Mouse (Mus musculus) neural tube, embryonic 13.5 days (tissue): Measurements from ENCODE around the gene Zfp697. TPM values are rescaled to one million over a fixed set of nuclear protein-coding genes. Genes with fewer than 3 reads are reported as not detected.
"Not testable (repeated sequence)": the region's sequence is repeated elsewhere in the genome, so short reads cannot be mapped to it uniquely, and the experiment has no call there.

Experiments
- ATAC-seq: fragments of 200-750 bp; cut with Nextera tagmentation; 2 replicates; pipeline ENCODE4 v1.8.0; 2017; ENCODE audit warnings: low read depth, mild to moderate bottlenecking, moderate TSS enrichment, moderate library complexity
- H3K27ac ChIP-seq: fragments of 300-500 bp; sonication (generic); replicated peaks from 2 replicates; pipeline ENCODE4 v1.5.1; 2015; ENCODE audit warnings: moderate library complexity, mild to moderate bottlenecking, inconsistent platforms
- H3K27me3 ChIP-seq: fragments of 300-500 bp; sonication (generic); 2 replicates; pipeline ENCODE4 v1.6.1; 2015; ENCODE audit warnings: mild to moderate bottlenecking, inconsistent platforms
- H3K36me3 ChIP-seq: fragments of 300-500 bp; sonication (generic); 2 replicates; pipeline ENCODE4 v1.6.1; 2015; ENCODE audit warnings: mild to moderate bottlenecking, inconsistent platforms
- H3K4me1 ChIP-seq: fragments of 300-500 bp; sonication (generic); replicated peaks from 2 replicates; pipeline ENCODE4 v1.6.1; 2015; ENCODE audit warnings: inconsistent platforms
- H3K4me2 ChIP-seq: fragments of 300-500 bp; sonication (generic); 2 replicates; pipeline ENCODE4 v1.6.1; 2015; ENCODE audit warnings: inconsistent platforms, mild to moderate bottlenecking, moderate library complexity
- H3K4me3 ChIP-seq: fragments of 300-500 bp; sonication (generic); 2 replicates; pipeline ENCODE4 v1.5.1; 2015; ENCODE audit warnings: mild to moderate bottlenecking, inconsistent platforms
- H3K9ac ChIP-seq: fragments of 300-500 bp; sonication (generic); 2 replicates; pipeline ENCODE4 v1.6.1; 2015; ENCODE audit warnings: moderate library complexity, mild to moderate bottlenecking, inconsistent platforms
- H3K9me3 ChIP-seq: fragments of 300-500 bp; sonication (generic); 2 replicates; pipeline ENCODE4 v1.6.1; 2016; ENCODE audit warnings: inconsistent platforms
- WGBS: fragments of 180-500 bp; shearing (Covaris S2); methylation state at CpG from one replicate; pipeline ENCODE4 v1.1.7; 2015; 5-methylcytosine and 5-hydroxymethylcytosine counted together
- polyA plus RNA-seq: library from polyadenylated mRNA; unstranded; fragments of >200 nt; fragmentation: Nextera tagmentation; extraction: Ambion mirVana; gene quantifications from 2 replicates; pipeline ENCODE4 v1.2.1, GENCODE M21; 2015

The Zfp697 gene
- polyA plus RNA-seq, 1 experiment from 2014 or later, result 14.9 TPM

DNA sequence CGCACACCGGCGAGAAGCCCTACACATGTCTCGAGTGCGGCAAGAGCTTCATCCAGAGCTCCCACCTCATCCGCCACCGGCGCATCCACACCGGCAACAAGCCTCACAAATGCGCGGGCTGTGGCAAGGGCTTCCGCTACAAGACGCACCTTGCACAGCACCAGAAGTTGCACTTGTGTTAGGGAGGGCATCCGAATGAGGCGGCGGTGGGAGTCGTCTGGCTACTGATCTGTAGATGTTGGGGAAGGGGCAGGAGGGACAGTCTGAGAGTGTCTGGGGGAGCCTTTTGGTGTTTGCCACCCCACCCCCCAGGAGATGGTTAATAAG lies 46.2 kb downstream of the Zfp697 start:
- Histone ChIP-seq H3K9me3 (no peaks in the 10 kb centered on the region), H3K27me3 (peaks cover 37% of the 10 kb centered on the region), H3K4me2 (peak overlapping the region; percentile 91), H3K4me3 (peak overlapping the region; percentile 50), H3K4me1 (peaks cover 23% of the 10 kb centered on the region), H3K9ac (peak overlapping the region; percentile 66), H3K36me3 (peaks cover 14% of the 10 kb centered on the region), H3K27ac (no peak overlapping the region)
- ATAC-seq, result no peak; the same call in 1 of the 2 replicates
- WGBS, result 9% methylated on average over 17 of the region's 17 CpGs

DNA sequence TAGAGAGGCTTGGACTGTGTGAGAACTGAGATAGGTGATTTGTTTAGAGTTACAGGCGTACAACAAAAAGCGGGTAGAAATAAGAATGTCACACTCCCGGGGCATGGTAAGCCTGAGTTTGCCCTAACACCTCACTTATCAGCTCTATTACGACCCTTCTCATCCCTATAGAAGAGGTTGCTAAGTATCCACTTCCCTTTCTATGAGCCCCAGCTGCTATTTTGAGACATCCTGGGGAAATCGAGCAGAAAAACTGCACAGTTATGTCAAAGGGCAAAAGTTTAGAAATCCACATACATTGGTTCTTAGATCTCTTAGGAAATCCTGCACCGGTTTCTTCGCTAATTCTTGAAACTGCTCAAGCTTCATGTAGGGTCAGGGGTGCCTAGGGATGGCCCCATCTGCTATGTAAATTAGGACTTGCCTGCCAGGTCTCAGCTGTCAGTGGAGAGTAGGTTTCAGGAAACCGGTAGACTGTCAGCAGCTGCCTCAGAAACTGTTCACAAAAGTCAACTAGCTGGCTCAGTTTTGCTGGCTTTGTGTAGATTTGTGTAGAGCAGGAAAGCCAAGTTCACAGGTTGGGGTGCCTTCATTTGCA lies 46.8 kb downstream of the Zfp697 start:
- no peaks in the 10 kb centered on the region for H3K9me3 ChIP-seq
- ATAC-seq, result no peak
- peaks cover 23% of the 10 kb centered on the region for H3K4me1 ChIP-seq
- 0 out of 2 replicates have a peak overlapping the region, but pooled peaks have one; percentile 50 for H3K4me3 ChIP-seq
- WGBS, result 27% methylated on average over 8 of the region's 8 CpGs
- peaks cover 37% of the 10 kb centered on the region for H3K27me3 ChIP-seq
- no peak overlapping the region for H3K9ac ChIP-seq
- H3K4me2 ChIP-seq, result peak overlapping the region; percentile 91
- H3K36me3 ChIP-seq, result peaks cover 14% of the 10 kb centered on the region
- H3K27ac ChIP-seq, result no peak overlapping the region

DNA sequence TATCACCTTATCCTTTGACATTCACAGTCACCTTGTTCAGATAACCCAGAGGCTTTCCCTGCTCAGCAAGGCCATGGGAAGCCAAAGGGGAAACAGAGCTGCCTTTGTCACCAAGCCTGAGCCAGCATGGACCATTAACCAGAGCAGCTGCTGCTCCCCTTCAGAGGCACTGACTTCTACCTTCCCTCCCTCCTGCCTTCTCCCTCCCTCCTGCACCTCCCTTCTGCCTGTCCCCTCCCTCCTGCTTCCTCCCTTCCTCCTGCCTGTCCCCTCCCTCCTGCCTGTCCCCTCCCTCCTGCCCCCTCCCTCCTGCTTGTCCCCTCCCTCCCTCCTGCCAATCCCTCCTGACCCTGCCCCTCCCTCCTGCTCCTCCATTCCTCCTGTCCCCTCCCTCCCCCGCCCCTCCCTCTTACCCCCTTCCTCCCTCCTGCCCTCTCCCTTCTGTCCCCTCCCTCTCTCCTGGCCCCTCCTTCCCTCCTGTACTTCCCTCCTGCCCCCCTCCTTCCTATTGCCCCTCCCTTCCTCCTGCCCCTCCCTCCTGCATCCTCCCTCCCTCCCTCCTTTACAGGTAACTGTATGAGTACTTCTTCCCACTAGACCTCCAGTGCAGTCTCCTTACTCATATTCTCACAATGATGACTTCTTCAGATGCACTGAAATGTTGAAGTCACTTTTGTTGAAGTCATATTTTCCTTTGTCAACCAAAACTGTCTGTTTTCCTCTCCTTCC lies 52.0 kb downstream of the Zfp697 start:
- ATAC-seq, result peak; percentile 56; the same call in 1 of the 2 replicates
- Histone ChIP-seq H3K4me3 (no peak overlapping the region), H3K36me3 (no peaks in the 10 kb centered on the region)

GRCm38 (mm10) chr3:98435030-98435429 lies 52.8 kb downstream of the Zfp697 start:
- no peak for ATAC-seq
- Histone ChIP-seq H3K27ac (no peak overlapping the region), H3K4me3 (no peak overlapping the region), H3K4me2 (no peak overlapping the region), H3K9ac (no peak overlapping the region), H3K9me3 (no peaks in the 10 kb centered on the region), H3K4me1 (no peaks in the 10 kb centered on the region), H3K36me3 (no peaks in the 10 kb centered on the region), H3K27me3 (no peaks in the 10 kb centered on the region)
- 89% methylated on average over 1 of the region's 1 CpGs for WGBS

More for the DNA sequence above, 52.0 kb downstream of the Zfp697 start:
- 20% methylated on average over 1 of the region's 1 CpGs for WGBS
- H3K4me2 ChIP-seq, result no peak overlapping the region
- H3K9ac ChIP-seq, result no peak overlapping the region
- H3K27me3 ChIP-seq, result peaks cover 5% of the 10 kb centered on the region
- H3K27ac ChIP-seq, result no peak overlapping the region
- H3K9me3 ChIP-seq, result no peaks in the 10 kb centered on the region
- no peaks in the 10 kb centered on the region; the same call in 1 of the 2 replicates for H3K4me1 ChIP-seq

- H3K27ac ChIP-seq, H3K27me3 ChIP-seq, H3K9me3 ChIP-seq, ATAC-seq, H3K9ac ChIP-seq, H3K4me1 ChIP-seq, H3K4me3 ChIP-seq, H3K36me3 ChIP-seq, H3K4me2 ChIP-seq: not testable (repeated sequence)
- 45% methylated on average over 3 of the region's 3 CpGs for WGBS
Observed at GRCm38 (mm10) chr3:98442245-98442644, 60.0 kb downstream of the Zfp697 start.

DNA sequence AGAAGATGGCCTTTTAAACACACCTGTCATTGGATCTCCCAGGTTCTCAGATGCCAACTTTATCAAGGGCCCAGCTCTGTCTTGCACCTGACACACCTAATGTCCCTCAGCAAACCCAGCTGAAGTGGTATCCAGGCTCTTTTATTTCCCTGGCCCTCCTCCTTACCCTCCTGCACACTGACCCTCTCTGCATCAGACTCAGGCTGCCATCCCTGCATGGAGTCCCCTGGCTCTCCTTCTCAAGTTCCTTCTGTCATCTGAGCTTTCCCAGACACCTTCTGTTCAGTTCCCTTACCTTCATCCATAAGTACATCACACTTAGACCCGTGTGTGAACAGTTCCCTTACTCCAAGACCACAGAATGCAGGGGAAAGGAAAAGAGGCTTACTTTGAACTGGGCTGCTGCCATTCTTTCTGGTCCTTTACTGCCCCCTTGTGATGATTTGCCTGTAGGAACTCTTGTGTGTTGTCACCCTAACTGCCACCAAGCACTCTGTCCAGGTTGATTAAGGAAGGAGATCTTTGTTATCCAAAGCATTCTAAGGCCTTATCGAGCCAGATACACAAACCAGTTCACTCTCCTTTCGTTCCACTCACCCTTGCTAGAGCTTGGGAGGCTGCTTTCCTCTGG lies 61.0 kb downstream of the Zfp697 start:
- H3K27ac ChIP-seq, H3K4me2 ChIP-seq, H3K9ac ChIP-seq, H3K36me3 ChIP-seq, H3K9me3 ChIP-seq, H3K4me3 ChIP-seq, H3K4me1 ChIP-seq, H3K27me3 ChIP-seq: not testable (repeated sequence)
- 8% methylated on average over 3 of the region's 3 CpGs for WGBS
- peak; percentile 36; the same call in 1 of the 2 replicates for ATAC-seq

DNA sequence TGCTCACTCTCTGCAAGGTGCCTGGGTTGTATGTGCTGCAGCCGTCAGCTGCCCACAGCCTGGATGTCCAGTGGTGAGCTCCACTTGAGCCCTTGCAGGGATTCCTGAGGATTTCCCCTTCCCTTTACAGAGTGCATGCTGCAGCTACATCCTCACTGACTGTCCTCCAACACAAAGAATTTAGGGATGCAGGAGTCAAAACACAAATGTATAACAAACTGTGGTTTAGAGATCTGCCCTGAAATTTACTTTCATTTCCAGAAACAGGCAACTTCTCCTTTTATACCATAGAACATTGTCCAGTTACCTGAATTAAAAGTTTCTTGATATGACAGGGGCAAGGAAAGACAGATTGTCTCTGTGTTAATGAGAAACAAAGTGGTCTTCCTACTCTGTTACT lies 61.7 kb downstream of the Zfp697 start:
- H3K9ac ChIP-seq, H3K27ac ChIP-seq, H3K36me3 ChIP-seq, H3K4me1 ChIP-seq, ATAC-seq, H3K27me3 ChIP-seq, H3K4me3 ChIP-seq, H3K9me3 ChIP-seq, H3K4me2 ChIP-seq: not testable (repeated sequence)
- 55% methylated on average over 1 of the region's 1 CpGs for WGBS

DNA sequence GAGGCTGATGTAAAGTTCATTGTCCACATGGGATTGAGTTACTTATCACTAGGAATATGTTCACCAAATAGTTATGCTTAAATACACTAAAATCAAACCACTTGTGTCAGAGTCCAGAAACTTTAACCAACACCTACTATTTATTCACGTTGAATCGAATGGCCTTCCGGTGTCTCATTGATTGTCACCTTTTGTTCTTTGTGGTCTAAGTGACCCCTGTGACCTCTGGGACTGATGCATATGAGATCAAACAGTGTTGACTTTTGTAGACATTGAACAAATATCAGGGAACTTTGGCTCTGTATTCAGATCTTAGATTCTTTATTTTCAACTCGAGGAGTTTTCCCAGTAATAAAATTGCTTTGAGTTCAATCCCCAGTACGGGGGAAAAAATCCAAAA lies 71.5 kb downstream of the Zfp697 start:
- H3K4me3 ChIP-seq, H3K4me1 ChIP-seq, H3K27ac ChIP-seq, H3K9ac ChIP-seq, H3K9me3 ChIP-seq, H3K27me3 ChIP-seq, H3K36me3 ChIP-seq, ATAC-seq, H3K4me2 ChIP-seq: not testable (repeated sequence)
- WGBS, result 78% methylated on average over 5 of the region's 5 CpGs

DNA sequence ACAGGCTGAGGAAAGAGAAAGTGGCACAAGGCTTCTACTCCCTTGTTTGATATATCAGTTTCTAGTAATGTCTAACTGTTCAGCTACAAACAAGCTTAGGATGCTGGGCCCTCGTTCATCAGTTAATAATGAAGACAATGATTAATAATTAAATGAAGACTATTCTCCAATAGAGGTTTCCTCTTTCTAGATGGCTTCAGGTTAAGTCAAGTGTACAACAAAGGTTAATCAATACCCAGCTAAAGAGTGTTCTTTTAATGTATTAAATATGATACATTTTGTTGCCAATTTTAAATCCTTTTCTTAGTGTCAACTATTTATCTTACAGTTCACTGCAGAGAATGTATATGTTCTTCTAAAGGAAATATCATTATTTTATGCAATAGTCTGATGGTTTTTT lies 74.8 kb downstream of the Zfp697 start, which contains the start of gene Gm4450:
Gene Gm4450 (minus strand): TSS at position 101 of the 400 bp plus-strand sequence.
- H3K27ac ChIP-seq, H3K4me2 ChIP-seq, H3K27me3 ChIP-seq, H3K36me3 ChIP-seq, H3K9me3 ChIP-seq, ATAC-seq, H3K4me3 ChIP-seq, H3K4me1 ChIP-seq, H3K9ac ChIP-seq: not testable (repeated sequence)
- no CpG with 5 or more reads among the region's 1 CpGs for WGBS

DNA sequence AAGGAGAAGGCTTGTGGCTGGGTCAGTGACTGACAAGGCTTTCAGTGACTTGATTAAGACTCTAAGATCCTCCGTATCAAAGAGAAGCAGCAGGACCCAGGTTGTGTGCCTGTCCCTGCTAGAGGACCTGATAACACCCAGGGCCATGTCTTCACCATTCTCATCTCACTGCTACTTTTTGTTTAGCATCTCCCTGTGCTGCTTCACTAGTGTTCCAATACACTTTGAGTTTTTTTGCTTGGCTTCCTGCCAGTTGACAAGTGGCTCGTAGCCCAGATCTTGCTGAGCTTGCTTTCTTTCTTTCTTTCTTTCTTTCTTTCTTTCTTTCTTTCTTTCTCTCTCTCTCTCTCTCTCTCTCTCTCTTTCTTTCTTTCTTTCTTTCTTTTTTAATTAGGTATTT lies 87.1 kb downstream of the Zfp697 start:
- ATAC-seq, H3K4me1 ChIP-seq: not testable (repeated sequence)
- 55% methylated on average over 1 of the region's 2 CpGs for WGBS

GRCm38 (mm10) chr3:98471057-98471456 lies 88.8 kb downstream of the Zfp697 start:
- H3K9ac ChIP-seq, H3K4me1 ChIP-seq, H3K4me2 ChIP-seq, H3K36me3 ChIP-seq, H3K9me3 ChIP-seq, H3K4me3 ChIP-seq, H3K27me3 ChIP-seq, ATAC-seq, H3K27ac ChIP-seq: not testable (repeated sequence)
- WGBS, result no CpG with 5 or more reads among the region's 1 CpGs

More for the DNA sequence above, 87.1 kb downstream of the Zfp697 start:
- not testable (repeated sequence) for H3K27ac ChIP-seq, H3K9ac ChIP-seq, H3K27me3 ChIP-seq, H3K9me3 ChIP-seq, H3K4me2 ChIP-seq, H3K36me3 ChIP-seq, H3K4me3 ChIP-seq

DNA sequence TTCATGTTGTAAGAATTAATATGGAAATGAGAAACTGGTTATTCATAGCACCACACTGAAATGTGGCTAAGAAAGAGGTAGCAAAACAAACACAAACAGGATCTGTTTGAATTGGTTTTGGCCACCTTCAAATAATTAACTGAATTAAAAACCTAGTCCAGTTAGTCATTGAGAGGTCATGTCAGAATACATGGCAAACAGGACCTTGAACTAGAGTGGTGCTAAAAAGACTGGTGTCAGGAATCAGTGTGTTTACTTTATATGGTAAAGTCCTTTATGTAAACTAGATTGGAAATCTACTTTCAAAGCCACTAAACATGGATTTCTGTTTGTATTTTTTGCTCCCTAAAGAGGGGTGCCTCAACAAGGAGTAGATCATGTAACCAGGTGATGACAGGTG lies 89.2 kb downstream of the Zfp697 start:
- H3K36me3 ChIP-seq, H3K9ac ChIP-seq, H3K4me1 ChIP-seq, H3K9me3 ChIP-seq, H3K27me3 ChIP-seq, ATAC-seq, H3K4me3 ChIP-seq, H3K4me2 ChIP-seq, H3K27ac ChIP-seq: not testable (repeated sequence)
